Mouse (Mus musculus): ENCODE measurements around the gene 9230102O04Rik. TPM values are rescaled to one million over a fixed set of nuclear protein-coding genes. Genes with fewer than 3 reads are reported as not detected.

The 9230102O04Rik gene
- polyA plus RNA-seq, 1 experiment from 2014 or later: not detected

Other genes with a start within 250 kb of the 9230102O04Rik start
- gene 4930412O13Rik, start 8.3 kb downstream of the 9230102O04Rik start, polyA plus RNA-seq (2014; fragmentation: Nextera tagmentation; extraction: Ambion mirVana): not detected in 2 replicates
- 3.4 and 4.2 TPM in 2 replicates for gene Gata3, start 494 bp upstream of the 9230102O04Rik start, polyA plus RNA-seq (2014; fragmentation: Nextera tagmentation; extraction: Ambion mirVana)
- gene Taf3, start 159.1 kb upstream of the 9230102O04Rik start, polyA plus RNA-seq (2014; fragmentation: Nextera tagmentation; extraction: Ambion mirVana): 18.8 and 19.4 TPM in 2 replicates
- 474 and 504 TPM in 2 replicates for gene Atp5c1, start 191.0 kb upstream of the 9230102O04Rik start, polyA plus RNA-seq (2014; fragmentation: Nextera tagmentation; extraction: Ambion mirVana)
- gene Kin, start 191.1 kb upstream of the 9230102O04Rik start, polyA plus RNA-seq (2014; fragmentation: Nextera tagmentation; extraction: Ambion mirVana): 40.2 and 40.4 TPM in 2 replicates
- 0.12 and 0.16 TPM in 2 replicates for gene Itih2, start 241.9 kb upstream of the 9230102O04Rik start, polyA plus RNA-seq (2014; fragmentation: Nextera tagmentation; extraction: Ambion mirVana)

All from forebrain, embryonic 11.5 days (tissue).